Mouse (Mus musculus) urinary bladder, postnatal 25 days (tissue): ENCODE results near the gene Sh3bgrl.

Experiments used
- DNase-seq: peaks from one replicate; pipeline ENCODE4 v3.0.0; 2022; ENCODE audit warnings: low spot score

The Sh3bgrl gene

DNA sequence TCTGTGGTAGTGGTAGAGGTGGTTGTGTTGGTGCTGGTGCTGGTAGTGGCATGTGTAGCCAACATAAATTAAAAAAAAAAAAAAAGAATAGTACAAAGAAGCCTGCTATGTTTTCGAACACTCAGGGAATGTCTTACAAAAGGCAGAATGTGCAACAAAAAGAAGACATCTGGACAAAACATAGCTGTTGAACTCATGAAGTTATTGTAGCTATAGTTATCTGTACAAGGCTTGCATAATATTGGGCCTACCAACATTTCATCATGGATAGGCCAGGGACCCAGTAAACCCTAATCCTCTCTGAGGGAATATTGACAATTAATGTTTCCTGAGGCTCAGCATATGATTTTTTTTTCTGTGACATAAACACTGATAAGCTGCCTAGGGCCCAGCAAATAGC, 37.3 kb downstream of the Sh3bgrl start:
- DNase-seq = no peak

DNA sequence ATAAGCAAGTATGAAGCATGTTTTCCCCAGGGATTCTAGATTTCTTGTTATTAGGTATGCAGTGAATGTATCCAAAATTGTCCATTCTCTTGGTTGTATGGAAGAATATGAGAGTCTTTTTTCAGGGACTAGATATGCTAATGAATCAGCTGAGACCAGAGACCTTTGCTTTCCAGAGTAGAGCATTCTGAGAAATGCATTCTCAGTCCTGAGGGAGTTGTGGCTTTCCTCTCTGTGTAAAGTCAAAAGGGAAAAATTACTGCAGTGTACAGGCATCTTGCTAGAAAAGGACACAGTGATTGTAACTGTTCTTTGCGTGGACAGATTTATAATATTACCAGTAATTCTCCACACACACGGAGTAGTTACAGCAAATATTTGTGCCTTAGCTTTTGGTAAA, 38.3 kb downstream of the Sh3bgrl start:
- no peak for DNase-seq

DNA sequence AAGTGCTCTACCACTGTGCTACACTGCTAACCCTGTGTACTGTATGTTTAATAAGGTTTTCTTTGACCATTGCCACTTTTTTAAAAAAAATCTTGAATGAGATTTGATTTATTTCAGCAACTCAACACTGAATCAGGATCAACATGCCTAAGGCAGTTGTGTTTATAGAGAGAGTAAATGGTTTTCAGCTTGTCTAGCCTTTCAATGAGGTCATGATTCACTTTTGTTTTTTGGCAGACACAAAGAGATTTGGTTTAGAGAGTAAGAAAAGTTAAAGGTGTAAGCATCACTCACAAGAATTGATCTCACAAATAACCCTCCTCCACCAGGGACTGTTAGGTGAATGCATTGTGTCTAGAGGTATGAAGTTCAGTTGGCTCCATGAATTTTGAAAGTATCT, 41.1 kb downstream of the Sh3bgrl start:
- no peak for DNase-seq

DNA sequence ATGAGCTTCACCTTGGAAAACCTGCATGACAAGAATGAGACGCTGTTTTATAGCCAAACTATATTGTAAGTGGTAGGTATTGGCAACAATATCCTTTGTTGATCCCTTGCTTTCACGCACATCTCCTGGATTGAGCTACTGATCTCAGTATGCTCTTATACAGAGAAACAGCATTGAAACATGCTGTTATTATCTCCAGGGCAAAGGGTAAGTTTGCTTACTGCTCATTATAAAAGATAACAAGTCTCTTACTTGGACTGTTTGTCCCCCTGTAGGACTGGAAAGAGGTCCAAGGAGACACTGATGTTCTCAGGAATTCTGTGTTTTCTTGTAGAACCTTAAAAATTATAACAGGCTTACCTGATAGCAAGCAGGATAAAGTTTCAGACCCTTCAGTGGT, 41.7 kb downstream of the Sh3bgrl start:
- DNase-seq = no peak

DNA sequence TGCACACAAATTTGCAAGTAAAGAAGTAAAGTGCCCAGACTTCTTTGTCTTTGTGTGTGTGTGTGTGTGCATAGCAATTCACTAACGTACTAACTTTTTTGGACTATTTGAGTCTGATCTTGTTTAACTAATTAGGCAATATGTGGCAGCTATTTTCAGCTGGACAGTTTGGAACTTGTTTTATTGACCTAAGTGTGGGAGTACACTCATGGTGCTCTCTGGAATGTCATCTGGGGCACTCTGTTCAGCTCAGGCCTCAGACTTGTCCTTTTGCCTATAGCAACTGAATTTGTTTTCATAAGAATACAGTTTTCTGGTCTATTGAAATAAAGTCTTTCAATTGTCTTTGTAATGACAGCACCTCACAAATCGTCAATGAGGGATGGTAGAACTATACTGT, 42.1 kb downstream of the Sh3bgrl start:
- no peak for DNase-seq

DNA sequence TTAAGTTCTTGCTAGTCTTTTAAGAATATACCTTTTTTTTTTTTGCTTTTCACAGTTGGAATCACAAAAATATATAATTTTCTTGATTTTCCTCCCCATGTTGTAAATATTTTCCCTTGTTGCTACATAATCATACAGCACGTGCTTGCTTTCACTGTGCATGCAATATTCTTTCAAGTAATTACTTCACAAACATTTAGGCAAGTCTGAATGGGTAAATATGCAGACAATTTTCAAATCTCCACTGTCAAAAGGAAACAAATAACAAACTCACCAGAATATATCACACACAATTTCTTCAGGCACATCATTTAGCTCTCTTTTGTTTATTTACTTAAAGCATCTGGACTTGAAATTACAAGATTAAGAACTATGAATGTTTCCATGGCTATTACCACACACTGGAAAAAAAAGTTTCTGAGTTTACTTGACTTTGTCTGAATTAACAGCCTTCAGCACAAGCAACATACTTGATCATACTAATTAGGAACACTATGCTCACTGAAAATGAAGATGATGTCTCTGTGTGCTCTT, 46.2 kb downstream of the Sh3bgrl start:
- DNase-seq = no peak

DNA sequence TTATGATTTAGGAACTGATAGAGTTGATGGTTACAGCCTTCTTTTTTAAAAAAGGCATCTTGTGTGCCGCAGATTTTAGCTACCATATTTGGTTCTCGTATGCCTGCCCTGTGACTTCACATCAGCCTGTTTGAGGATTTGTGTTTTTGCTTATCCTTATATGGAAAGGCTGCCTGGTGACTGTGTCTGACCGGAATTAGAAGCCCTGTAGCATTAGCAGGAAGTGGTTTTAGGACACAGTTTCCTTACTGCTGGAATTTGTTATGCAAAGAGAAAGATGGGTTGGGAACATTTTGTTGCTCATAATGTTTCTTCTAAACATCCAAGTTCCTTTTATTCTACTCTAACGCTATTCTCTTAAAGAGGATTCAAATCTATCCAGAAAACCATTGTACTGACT, 47.1 kb downstream of the Sh3bgrl start:
- DNase-seq = no peak

DNA sequence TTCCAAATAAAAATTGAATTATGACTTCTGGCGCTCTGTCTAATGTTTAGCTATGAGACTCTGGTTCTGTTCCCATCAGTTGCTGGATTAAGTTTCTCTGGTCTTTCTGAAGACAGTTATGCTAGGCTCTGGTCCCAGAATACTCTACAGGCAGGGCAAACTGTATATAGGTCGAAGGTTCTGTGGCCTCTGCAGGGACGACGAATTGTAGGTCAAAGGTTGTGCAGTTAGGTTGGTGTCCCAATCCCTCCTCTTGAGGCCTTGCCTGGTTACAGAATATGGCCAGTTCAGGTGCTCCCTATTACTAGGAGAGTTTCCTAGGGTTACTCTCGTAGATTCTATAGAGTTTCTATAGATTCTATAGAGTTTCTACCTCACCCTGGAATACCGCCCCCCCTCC, 50.6 kb downstream of the Sh3bgrl start:
- DNase-seq = no peak

DNA sequence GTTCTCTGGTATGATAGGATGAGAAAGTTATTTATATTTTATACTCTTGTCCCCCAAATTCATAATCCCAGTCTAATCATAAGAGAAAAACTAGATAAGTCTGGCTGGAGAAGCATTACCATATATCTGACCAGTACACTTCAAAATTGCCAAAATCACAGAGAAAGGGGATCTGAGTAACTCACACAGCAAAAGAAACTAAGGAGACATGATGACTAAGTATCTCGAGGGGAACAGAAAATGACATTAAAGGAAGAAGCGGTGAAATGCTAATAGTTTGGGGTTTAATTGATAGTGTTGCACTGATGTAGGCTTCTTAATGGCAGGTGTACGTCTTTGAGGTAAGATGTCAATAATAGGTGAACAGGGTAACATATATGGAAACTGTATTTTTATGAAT, 51.9 kb downstream of the Sh3bgrl start:
- no peak for DNase-seq

DNA sequence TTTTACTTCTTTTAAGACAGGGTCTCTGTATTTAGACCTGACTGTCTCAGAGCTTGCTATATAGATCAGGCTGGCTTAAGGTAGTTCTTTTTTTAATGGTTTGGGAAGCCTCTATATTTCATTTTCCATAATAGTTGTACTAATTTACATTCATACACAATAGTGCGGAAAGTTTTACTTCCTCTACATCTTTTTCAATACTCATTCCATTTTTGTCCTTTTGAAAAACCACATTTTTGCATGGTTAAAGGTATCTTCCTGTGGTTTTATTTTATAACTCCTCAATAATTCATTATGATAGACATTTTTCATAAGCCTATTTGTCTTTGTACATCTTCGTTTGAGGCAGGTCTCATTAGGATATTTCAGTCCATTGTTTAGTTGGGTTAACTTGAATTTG, 56.1 kb downstream of the Sh3bgrl start:
- DNase-seq = no peak

DNA sequence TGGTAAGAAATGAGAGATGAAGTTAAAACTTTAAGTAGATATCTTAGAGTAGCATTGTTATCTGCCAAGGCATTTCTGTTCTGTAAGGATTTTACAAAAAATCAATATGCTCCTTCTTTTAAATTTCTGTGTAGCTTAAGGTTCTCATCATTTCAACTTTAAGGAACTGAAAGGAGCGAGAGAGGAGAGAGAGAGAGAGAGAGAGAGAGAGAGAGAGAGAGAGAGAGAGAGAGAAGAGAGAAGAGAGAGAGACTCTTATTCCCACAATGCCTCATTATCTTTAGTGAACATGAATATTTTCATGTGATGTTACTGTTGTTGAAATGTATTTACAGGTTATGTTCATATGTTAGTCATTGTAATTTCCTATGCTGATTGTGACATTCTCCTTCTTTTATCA, 65.2 kb downstream of the Sh3bgrl start:
- no peak for DNase-seq

DNA sequence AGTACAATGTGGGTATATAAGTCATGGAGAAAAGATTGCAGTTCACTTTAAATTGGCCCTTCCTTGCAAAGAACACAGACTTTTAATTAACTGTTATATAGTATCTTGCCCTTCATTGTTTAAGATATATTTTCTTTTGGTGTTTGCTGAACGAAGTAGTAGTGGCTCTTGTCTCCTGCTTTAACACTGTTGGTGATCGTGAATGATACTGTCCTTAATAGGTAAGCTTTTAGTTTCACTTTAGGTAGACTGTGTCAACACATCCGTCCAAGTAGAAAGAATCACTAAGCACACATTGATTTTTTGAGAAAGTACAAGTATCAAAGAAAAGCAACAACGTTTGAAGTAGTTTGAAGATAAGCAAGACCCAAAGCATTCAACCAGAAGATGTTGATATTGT, 65.7 kb downstream of the Sh3bgrl start:
- no peak for DNase-seq

DNA sequence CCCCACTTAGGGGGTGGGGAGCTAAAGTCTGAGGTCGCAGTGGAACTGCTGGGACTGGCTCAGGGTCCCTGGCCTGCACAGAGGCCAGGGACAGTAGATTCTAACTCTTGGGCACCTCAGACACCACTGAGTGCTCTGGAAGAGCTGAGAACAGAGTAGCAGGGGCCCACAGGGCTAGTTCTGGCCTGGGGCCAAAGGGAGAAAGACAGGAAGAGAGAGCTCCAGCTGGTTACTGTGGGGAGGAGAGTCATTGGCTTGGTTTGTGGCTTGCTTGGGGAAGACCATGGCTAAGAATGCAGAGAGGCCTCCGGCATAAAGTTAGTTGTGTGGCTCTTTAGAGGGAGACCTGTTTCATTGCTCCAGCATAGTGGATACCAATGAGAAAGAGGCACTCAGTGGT, 79.9 kb downstream of the Sh3bgrl start:
- DNase-seq = no peak

DNA sequence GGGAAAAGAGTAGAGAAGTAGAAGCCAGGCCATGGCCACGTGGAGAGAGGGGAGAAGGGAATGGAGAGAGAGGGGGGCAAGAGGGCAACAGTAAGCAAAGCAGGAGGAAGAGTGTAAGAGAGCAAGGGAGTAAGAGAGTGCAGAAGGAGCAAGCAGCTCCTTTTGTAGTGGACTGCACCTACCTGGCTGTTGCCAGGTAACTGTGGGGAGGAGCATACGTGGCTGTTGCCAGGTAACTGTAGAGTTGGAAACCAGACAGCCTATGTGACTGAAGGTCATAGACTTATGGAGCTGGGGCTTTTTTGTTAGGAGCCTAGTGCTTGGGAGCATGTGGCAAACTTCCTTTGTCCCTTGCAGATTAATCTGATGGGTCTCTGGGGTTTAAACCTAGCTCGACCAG, 80.3 kb downstream of the Sh3bgrl start:
- DNase-seq = no peak

DNA sequence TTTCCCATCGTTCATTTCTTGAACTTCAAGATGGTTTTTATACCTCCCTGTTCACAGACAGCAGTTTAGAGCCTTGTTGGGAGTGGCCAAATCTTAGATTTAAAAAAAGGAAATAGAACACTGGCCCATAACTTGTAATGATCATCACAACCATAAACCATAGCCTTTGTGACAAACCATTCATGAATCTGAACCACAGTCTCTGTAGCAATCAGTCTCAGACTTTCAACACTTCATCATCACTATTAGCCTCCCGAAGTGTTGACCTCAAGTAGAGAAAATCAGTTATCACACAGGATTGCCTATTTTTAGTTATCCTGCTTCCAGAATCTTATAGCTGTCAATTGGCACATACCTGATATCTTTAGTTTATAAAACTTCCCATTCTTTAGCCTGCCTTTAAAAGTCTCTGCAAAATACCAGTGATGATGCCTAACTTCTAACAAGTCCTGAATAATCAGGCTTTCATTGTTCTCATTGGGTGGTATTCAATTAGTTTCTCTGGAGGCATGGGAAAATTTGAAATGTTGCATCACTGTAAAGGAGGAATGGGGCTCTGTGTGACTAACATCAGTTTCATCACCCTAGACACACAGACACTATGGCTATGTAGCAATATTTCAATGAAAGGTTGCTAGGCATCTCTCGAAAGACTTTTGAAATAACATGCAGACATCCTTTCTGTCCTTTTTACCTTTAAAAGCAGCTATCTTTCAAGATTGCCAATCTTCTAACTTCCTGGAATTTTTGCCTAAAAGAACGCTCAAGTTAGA, 89.7 kb downstream of the Sh3bgrl start:
- no peak for DNase-seq

DNA sequence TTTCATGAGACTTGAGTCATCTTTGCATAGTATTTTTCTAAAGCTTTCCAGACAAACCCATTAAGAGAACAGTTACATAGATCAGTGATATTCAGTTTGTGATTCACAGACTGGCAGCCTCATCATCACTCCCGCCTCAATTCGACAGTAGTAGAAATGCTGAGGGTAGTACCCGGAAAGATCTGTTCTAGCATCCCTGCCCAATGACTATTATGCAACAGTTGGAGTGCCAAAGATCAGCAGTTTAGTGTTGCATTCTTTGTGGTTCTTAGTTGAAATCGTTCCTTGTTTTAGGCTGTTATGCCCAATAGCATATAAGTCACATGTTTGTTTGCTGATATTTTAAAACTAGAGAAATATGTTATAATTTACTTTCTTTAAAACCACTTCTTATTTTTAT, 94.4 kb downstream of the Sh3bgrl start:
- DNase-seq = no peak

DNA sequence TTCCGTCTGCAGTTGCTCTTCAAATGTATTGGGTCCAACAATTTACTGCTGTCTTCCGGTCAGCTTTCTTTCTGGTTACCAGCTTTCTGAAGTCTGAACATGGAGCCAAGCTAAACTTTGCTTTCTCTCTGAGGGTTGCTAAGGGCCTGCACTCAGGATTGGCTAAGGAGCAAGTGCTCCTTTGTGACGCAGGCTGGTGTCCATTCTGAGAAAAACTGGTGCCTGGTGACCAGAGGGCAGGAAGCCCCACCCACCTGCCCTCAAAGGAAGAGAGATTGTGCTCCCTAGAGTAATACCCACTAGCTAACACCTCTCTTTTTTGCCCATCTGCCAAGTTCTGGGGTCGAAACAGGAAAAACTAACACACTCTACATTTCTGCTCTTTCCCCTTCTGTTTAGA, 95.8 kb downstream of the Sh3bgrl start:
- DNase-seq = no peak

DNA sequence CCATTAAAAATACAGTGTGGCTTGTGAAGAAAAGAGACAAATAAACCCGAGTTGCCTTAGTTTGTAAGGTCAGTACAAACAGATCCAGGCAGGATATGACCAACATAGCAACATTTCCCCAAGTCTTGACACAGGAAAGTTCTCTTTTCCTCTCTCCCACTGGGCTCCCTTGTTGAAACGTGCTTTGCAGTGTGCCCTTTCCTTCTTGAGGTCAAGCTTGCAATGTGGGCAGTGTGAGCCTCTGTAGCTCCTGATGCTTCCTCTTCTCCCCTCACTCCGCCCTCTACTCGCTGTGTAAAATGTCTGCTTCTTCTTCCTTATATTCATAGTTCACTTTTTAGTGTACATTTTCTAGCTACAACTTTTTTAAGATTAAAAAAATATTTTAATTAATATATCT, 96.3 kb downstream of the Sh3bgrl start:
- DNase-seq = no peak

DNA sequence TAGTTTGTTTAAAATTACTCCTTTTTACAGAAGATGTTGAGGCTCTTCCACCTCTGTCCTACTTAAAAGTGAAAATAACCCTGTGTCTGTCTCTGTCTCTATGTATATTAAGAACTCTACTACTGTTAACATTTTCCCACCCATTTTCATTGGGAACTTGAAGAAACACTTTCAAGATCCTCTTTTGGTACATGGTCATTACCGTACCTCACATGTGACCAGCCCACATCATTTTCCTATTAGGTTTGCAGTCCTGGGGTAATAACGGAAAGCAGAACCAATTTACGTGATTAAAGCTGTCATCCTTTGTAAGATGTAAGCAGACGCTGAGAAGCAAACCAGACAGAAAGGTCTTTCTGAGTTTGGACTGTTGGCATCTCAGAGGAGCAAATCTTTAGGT, 101.3 kb downstream of the Sh3bgrl start, which contains the start of gene Gm6377:
Gm6377 (plus strand) TSS at position 289 of the 400 bp plus-strand sequence.
- DNase-seq = no peak

DNA sequence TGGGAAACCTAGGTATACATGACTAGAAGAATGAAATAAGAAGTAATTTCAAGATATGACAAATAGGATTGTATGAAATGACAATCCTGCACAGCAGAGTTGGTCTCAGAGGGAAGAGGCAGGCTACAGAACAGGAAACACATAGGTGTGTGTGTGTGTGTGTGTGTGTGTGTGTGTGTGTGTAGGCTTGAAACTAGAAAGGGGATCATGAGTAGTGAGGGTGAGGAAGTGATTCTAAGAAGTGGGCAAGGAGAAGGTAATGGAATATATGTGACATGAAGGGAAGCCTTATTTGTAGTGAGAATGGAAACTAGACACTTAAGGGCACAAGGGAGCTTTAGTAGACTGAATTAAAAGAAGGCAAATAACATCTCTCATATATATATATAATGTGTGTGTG, 112.7 kb downstream of the Sh3bgrl start:
- no peak for DNase-seq

DNA sequence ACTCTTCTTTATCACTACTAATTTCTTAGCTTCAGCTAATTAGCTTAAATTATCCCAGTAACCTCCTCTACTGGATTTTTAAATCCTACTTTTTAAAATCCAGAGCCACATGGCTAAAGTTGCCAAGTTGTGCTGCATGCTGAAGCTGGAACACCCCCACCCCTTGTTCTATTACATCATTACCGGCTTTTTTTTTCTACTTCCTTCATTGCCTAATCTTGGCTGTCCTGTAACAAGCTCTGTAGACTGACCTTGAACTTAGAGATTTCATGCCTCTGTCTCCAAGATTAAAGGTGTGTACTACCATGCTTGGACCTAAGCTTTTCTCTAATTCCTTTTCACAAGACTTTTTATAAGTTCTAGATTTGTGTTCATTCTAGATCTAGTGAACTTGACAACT, 133.6 kb downstream of the Sh3bgrl start:
- DNase-seq = no peak

DNA sequence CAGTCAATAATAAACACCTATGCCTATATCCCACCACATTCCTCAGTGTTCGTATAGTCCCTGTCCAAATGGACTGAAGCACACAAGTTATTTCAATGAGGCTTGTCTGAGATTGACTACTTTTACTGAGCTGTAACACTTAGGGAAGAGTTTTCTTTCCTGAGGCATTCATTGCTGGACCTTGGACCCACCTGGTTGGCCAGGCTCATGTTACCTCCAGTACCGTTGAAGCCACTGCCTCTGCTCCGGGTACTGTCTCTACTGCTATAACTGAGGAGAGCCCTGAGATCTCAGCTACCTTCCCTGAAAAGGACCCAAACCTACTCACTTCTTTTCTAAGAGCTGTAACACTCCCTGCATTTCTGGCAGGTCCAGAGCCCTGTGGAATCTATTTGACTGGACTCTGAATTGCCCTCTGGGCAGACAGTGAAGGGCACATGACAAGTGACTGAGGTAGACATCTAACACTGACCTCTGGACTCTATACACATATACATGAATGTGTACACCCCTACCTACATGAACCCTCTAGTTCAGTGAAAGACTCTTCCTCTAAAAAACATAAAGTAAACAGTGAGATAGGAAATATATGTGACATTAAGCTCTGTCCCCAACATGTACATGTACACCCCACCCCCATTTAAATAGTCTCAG, 140.3 kb downstream of the Sh3bgrl start:
- no peak for DNase-seq

DNA sequence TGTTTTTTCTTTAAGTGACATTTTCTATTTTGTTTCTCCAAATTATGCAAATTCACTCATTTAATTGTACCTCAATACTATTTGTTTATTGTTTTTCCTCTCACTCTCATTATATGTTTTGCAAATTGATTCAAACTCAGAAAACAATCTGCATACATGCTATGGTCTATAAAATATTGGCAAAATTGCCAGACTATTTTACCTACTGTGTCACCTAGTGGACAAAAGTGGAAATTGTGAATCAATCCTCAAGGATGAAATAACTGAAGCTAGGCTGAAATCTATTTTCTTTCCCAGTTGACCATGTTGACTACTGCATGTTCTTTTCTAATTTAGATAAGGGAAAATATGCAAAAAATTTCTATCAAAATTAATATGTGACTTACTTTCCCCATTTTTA, 143.0 kb downstream of the Sh3bgrl start:
- DNase-seq = no peak
